Mouse (Mus musculus) right cerebral cortex, adult 2 months (tissue): Measurements from ENCODE around the gene Nek6.

Experiments
- DNase-seq, 2 experiments: peaks; one replicate each; pipeline ENCODE4 v3.0.0; 2021 to 2022; ENCODE audit warnings: low spot score in 2 of 2

Nek6 gene

DNA sequence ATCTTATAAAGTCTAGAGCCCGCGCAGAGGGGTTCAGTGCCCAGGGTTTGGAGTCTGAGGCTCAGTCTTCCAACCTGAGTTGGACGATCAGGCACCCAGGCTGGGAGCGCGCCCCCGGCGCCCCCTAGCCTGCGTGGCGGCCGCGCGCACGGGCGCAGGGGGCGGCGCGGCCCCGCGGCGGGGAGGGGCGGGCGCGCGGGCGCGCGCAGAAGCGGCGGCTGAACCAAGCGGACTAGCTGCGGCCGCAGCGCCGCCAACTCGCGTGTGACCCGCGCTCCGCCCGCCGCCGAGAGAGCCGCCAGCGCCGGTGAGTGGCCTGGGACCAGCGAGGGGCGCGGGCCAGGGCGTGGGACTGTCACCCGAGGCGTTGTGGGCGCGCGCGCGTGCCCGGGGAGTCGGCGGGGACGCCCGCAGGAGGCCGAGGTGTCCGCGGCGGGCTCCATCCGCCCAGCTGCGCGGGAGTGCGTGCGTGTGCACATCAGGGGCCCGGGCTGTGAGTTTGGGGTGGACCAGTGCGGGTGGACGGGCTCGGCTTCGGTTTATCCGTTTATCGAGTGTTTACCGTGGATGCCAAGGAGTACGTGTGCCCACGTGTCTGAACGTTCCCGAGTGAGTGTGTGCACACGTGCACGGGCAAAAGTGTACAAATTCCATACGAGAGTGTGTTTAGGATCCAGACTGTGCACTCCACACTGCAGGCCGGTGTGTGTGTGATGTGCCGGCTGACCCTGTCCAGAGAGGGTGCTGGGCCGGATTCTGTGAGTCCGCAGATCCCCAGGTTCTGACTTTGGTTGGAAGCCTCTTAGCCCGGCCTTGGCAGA is at the start of gene Nek6:
Nek6 (plus strand) TSS at position 157 of the 821 bp plus-strand sequence.
- DNase-seq: peak; percentile 56 to 76

DNA sequence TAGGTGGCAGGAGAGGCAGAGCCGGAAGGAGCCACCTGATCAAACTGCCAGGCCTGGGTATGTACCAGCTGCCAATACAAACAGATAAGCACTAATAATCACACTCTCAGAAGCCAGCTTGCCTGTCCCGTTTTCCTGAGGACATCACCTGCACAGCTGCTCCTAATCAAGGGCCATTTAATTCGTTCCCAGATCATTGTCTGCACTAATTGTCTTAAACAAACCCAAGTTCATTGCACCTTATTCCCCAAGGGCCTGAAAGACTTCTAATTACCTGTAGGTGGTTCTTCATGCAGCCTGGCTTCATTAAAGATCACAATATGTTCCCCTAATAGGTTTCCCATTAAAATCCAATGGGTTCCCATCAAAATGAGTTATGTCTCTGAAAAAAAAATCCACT is 49.1 kb upstream of the Nek6 start:
- DNase-seq: no peak

DNA sequence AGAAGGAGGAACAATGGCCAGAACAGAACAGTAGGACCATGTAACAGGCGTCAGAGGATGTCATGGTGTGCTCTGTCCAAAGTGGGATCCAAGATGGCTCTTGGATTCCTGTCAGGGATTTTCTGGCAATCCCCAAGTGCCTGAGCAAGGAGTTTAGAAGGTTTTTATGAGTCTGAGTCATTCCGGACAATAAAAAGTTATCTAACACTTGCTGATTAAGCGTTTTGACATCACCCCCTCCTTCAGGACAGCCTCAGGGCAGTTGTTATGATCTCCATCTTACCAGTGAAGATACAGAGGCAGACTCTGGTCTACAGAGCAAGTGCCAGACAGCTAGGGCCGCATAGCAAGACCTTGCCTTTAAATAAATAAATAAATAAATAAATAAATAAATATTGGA is 42.6 kb upstream of the Nek6 start:
- DNase-seq: no peak

DNA sequence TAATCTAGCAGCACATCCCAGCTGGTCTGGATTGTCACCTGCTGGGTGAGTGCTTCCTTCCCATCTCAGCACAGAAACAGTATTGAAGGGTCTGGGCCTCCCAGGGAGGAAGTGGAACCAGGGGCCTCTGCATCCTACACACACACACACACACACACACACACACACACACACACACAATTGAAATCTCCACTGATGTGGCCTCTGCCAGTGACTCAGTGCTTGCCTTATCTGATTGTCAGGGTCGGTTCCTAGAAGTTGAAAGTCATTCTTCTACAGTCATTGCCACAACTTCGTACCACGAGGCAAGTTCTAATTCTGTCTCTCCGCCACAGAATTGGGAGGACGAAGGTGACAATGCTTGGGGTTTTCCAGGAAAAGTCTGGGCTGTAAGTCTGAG is 39.7 kb upstream of the Nek6 start:
- no peak for DNase-seq

DNA sequence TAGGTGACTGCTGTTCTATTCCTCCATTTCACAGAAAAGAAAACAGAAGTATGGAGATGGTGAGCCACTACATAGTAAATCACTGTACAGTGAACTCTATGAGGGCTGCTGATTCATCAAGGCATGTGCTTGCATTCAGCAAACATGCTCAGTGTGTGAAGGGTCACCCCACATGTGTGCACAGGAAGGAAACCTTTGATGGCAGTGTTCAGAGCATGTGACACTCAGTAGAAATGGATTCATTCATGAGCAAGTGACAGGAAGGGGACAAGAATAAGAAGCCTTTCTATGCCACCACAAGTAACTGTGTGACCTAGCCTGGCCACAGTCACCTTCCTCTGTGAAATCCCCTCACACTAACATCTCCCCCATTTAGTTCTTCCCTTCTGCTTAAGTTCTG is 38.6 kb upstream of the Nek6 start:
- DNase-seq: no peak

DNA sequence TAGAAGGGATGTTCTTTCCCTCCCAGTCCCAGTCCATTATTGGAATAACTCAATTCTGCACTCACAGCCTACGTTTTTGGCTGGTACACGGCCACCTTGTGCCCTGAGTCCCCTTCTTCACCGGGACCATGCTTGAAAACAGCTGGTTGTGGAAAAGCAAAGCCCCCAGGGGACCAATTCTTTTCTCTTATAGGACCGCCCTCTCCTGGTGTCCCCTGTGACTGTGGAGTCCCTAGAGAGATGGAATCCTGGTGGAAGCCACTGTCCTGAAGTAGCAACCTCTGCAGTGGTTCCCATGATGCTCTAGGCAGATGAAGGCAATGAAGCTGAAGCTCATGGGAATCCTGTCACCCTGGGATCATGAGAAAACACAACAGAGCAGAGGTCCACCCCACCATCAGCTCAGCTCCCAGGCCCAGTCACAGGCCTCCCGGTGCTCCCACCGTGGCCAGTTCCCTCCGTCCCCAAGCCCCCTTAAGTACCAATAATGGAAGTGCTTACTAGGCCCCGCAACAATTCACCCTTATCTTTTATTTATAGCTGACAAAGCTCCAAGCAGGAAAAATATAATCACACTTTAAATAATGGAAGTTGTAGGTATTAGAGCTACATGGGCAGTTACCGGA is 34.5 kb upstream of the Nek6 start:
- no peak for DNase-seq

DNA sequence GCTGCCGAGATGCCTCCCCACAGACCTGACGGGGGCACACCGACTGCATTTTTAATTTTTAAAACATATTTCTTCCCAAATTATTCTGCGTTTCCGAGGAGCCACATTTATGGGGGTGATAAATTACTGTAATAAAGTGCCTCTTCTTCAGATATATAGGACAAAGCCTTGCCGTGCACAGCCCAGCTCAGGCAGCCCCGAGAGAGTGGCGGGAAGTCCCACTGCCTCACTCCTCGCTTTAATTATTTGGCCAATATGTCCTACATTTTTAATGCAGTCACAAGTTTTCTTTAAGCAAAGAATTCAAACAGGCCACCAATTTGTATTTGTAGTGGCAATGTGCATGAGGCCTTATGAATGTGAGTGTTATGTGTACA is 34.0 kb upstream of the Nek6 start:
- no peak for DNase-seq

DNA sequence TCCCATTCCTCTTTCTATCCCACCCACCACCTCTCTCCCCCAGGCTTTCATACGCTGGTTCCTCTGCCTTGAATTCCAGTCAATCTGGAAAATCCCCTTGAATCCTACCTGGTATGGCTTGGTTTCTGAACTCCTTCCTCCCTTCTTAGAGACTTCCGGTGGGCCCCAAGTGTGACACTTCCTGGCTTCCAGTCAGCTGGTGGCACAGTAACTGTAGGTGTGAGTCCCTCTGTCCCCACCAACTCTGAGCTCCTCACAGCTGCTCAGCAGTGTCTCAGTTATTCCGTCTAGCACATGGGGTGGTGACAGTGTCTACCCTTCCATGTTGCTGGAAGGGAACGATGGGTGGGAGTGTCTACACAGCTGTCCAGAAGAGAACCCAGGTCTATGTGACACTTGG is 32.8 kb upstream of the Nek6 start:
- DNase-seq: no peak

DNA sequence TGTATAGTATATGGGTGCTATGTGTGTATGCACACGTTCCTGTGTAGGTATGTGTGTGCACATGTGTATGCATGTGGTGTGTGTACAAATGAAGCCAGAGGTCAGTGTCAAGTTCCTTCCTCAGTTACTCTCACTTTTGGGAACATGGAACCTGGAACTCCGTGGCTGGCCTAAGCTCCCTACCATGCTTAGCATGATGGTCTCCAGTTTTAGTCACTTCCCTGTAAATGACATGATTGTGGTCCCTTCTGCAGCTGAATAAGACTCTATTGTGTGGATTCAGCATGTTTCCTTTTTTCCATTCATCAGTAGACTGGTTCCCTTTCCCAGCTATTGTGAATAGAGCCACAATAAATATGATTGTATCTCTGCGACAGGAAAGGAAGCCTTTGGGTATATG is 31.9 kb upstream of the Nek6 start:
- no peak for DNase-seq

DNA sequence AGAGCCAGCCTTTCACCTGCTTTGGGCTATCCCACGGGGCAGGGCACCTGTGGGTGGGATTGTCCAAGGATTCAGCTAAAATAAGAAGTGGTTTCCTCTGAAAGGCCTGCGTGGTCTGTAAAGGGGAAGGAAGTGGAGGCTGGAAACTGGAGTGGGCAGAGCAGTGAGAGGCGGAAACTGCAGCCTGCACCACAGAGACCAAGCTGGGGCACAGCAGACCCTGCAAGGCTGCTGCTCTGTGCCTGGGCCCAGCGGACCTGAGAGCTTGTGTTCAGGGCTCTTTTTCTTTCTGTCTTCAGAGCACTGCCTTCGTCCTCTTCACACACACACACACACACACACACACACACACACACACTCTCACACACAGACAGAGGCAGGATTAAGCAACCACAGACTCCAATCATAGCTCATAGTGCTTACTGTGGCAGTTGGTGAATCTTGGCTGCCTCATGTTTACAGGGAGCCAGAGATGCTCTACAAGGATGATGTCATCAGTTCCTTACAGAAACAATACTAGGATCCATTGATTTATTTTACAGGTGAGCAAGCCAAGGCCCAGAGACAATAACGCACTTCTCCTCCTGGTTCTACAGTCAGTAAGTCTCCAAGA is 30.2 kb upstream of the Nek6 start:
- no peak for DNase-seq

DNA sequence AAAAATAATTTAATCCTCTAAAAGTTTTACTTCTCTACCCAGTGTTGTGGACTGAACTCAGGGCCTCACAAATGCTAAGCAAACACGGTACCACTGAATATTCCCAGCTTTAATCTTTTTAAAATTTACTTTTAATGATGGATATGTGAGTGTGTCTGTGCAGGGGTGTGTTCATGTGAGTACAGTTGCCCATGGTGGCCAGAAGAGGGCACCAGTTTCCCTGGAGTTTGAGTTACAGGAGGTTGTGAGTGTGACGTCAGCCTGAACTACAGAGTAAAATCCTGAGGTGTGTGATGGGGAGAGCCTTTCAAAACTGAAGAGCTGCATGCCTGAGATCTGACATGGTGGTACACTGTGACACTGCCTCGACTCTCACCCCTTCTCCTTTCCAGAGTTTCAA is 29.3 kb upstream of the Nek6 start:
- DNase-seq: no peak

DNA sequence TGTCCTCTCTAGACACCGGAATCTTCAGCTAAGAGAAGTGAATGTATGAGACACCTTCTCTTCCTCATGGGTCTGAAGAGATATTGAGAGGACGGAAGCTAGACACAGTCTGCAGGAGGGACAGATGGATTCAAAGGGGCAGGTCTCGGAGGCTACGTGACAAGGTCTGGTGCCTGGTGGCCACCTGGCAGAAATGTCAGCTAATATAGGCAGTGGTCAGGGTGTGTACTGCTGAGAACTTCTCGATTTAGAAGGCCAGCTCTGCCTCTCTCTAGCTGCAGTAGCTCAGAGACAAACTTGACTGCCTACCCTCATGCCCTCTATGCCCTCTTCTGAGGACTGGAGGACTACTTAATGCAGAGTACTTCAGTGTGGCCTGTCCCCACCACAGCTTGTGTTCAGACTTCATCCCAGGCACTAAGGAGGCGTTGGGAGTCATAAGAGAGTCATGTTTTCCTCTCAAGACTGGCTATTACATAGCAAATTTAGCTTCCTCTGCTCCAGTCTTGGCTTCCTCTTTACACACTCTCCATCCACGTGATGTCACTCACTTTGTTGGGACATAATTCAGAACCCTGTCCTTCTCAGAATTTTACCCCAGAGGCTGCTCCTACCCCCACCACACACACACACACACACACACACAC is 28.3 kb upstream of the Nek6 start:
- no peak for DNase-seq

DNA sequence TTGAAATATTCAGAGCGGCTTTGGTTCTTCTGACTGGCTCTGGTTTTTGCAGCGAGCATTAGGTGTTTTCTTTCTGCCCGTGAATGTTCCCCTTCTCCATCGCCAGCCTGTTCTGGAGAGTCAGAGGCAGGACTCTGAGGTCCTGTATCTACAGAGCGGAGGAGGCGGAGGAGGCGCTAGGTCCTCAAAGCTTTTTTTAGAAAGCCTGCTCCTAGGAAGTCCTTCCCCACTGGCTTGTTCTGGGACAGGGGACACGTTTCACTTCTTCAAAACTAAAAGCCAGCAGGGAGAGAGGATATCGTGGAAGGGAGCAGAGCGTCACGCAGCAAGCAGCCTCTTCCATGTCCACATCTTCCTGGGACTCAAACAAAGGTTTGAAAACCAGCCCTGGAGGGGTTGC is 26.9 kb upstream of the Nek6 start:
- DNase-seq: no peak

DNA sequence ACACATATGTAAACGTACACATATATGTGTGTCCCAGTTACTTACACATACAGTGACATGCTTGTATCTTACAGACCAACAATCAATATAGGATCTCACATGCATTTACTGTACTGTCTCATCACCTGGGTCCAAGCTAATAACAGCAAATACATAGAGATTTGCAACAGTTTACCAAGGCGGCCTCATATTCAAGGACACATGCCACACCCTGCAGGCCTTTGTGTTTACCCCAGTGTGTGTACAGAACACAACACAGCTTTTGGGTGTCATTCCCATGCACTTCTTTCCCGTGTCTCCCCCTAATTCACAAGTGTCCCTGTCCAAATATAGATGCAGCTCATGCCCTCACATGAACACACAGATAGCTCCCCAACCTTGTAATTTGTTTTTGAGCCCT is 26.0 kb upstream of the Nek6 start:
- DNase-seq: no peak

DNA sequence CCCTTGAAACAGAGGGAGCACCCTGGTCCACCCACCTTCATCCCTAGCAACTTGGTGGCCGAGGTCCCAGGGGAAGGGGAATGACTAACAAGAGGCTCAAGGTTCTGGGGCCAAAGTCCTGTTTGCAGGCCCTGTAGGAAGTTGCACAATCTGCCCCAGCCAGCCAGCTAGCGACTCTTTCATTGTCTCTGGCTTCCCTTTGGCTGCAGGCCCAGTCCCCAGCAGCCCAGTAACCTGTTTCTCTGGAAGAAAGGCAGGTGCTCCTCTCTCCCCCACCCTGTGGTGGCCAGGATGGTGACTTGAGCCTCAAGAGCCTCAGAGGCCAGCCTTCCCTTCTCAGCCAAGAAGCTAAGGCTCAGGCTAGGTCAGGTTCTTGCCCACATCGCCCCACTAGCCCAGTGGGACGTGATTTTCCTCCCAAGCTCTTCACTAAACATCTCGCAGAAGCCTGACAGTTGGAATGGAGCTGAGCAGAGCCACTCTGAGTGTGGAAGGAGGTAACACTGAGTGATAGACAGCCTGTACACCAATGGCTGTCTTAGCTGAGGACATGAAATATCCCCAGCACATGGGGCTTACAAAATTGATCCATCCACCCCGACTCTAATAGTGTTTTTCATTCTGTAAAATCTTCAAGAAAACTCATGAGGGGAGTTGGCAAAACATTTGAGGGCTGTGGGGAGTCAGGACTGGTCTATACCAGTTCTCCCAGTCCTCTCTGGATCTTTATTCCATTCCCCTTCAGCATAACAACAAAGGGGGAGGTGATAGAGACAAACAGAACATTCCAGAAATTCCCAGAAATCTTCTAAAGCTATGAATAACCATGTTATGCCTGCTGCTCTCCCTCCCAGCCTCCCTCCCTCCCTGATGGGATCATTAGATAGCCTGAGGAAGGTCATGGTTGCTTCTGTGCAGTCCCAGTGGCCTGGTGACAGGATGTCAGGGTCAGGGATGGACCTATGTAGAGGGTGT is 25.2 kb upstream of the Nek6 start:
- DNase-seq: peak; percentile 20 to 41

DNA sequence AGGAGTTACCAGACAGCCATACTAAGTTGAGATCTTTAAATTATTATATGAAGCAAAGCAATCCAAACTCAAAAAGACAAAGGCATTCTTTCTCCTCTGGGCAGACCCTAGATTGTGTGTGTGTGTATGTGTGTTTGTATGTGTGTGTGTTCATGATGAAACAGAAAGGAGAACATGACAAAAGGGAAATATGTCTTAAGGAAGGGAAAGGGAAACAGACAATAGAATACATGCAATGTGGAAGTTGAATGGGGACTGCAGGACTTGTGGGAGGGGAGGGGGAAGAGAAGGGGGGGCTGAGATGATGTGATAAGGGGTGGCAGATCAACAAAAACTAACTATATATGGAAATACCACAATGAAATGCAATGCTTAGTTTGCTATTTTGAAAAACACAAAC is 13.8 kb upstream of the Nek6 start:
- DNase-seq: no peak

DNA sequence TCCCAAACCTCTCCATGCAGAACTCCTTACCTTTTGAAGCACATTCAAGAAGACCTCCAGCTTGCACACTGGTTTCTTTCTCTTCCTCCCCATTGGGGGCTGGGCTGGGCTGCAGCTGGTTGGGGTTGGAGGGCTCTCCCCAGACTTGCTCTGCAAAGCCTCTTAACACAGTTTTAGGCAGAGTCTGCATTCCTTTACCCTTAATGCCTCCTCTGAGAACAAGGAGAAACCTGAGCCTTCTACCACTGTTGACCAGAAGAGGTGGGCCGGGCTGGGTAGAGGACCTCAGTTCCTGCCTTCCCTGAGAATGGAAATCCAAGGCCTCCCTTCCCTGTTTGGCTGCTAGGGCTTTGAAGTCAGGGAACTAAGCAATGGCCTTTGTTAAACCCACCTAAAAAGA is 9.8 kb upstream of the Nek6 start:
- no peak for DNase-seq

DNA sequence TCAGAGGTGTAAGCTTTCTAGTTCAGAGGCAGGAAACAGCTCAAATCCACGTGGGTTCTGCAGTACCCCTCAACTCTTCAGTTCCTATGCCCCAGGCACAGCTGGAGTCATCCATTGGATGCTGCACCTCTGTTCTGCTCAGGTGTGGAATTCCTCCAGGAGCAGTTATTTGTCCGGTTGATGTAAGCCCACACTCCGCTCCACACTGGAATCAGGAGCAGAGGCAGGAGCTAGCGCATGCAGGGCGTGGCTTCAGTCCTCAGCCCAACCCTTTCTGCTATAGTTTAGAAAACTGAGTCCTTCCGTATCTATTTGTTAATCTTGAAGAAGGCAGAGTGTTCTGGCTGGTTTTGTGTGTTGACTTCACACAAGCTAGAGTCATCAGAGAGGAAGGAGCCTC is 9.3 kb upstream of the Nek6 start:
- DNase-seq: no peak

DNA sequence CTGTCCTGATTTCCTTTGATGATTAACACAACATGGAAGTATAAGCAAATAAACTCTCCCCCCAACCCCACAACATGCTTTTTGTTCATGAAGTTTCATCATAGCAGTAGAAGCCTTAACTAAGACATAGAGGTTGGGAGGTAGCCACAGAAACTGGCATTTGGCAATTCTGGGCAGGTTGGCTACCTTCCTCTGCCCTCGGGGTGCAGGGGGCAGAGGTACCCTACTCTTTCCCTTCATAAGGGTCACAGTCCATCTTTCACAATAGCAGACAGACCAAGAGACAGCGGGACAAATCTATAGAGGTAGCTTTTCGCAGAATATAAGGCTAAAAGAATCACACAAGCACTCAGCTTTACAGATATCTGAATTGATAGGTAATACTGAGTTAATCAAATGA is 8.7 kb upstream of the Nek6 start:
- DNase-seq: no peak

DNA sequence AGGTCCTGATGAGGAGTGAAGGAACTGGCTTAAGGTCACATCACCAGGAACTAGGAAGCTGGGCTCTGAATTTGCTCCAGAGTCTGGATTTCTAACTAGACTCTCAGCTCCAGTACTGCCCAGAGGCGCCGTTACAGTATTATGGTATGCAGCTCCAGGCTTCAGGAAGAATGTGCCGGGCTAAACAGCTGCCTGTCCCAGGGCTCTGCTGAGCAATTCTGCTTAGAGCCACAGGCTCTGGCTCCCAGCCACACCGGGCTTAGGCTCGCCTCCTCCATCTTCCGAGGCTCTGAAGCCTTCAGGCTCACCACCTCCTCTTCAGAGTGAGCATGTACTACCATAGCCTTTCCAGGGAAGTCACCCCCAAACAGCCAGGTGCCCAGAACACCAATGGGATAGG is 7.1 kb upstream of the Nek6 start:
- no peak for DNase-seq

DNA sequence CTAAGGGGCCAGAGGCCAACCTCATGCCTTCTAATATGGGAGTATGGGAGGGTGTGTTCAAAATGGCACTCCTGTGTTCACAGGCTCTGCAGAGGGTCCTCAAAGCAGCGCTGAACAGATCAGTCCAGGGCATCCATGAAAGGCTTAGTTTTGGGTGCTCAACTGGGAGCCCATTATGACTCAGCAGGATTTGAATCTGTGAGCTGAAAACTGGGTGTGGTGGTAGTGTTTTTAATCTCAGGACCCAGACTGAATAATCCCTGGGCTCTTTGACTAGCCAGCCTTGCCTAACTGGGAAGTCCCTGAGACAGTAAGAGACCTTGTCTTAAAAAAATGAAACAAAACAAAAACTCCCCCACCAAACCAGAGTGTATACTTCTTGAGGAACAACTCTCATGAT is 4.3 kb upstream of the Nek6 start:
- DNase-seq: no peak
